Mouse (Mus musculus) erythroid progenitor cell, adult 5-6 weeks (primary cell): ENCODE data around the gene Fbxo41. TPM values are rescaled to one million over a fixed set of nuclear protein-coding genes. Genes with fewer than 3 reads are reported as not detected.

Source experiments
- ATAC-seq: replicated peaks from 2 replicates; pipeline ENCODE4 v1.8.0; 2016; ENCODE audit warnings: moderate number of reproducible peaks, mild to moderate bottlenecking, moderate TSS enrichment, inconsistent platforms; ENCODE audit not compliant: poor library complexity, low FRiP score, severe bottlenecking
- total RNA-seq, 2 experiments: library from RNA; stranded (forward) in 1 of 2; stranded (reverse) in 1 of 2; fragments of 150-400 nt in 1 of 2; fragments of 186-747, 209-891 nt in 1 of 2; gene quantifications; 2 replicates each; pipeline versions ENCODE4 v1.2.3 to v1.2.4; 2015 to 2017; ENCODE audit warnings: low replicate concordance in 2 of 2

Gene Fbxo41
- total RNA-seq, 2 experiments from 2014 or later: not detected

- no peak for ATAC-seq
Observed at GRCm38 (mm10) chr6:85498147-85498546, 4.6 kb downstream of the Fbxo41 start.

- no peak for ATAC-seq
Observed at GRCm38 (mm10) chr6:85496976-85497375, 5.8 kb downstream of the Fbxo41 start.

- no peak for ATAC-seq
Observed at GRCm38 (mm10) chr6:85491606-85492005, 11.2 kb downstream of the Fbxo41 start.

DNA sequence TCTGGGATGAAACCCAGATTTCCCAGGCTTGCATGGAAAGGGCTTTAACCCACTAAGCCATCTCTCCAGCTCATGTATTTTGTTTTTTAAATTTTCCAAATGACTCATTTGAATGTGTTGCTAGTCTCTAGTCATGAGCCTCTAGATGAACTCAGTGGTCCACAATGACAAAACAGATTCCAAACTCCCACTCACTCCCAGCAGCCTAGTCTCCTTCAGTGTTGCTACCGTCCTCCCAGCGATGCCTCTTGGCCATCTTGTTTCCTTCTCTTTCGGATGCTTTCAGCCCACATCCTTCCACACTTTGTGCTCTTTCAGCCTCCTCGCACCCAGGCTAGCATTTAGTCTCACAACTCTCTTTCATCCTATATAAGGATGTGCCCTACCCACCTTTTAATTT lies 12.5 kb downstream of the Fbxo41 start:
- no peak for ATAC-seq

DNA sequence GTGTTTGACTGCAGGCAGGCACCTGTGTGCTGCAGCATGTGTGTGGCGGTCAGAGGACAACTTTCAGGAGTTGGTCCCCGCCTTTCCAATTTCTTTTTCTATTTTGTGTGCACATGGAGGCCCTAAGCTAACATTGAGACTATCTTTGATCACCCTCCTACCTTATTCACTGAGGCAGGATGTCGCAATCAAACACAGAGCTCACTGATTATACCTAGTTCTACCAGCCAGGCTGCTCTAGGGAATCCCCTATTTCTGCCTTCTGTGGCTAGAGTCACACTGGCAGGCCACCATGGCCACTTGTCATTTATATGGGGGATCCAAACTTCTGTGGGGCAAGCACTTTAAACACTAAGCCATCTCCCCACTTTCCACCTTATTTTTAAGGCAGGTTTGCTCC lies 13.1 kb downstream of the Fbxo41 start:
- ATAC-seq: no peak

DNA sequence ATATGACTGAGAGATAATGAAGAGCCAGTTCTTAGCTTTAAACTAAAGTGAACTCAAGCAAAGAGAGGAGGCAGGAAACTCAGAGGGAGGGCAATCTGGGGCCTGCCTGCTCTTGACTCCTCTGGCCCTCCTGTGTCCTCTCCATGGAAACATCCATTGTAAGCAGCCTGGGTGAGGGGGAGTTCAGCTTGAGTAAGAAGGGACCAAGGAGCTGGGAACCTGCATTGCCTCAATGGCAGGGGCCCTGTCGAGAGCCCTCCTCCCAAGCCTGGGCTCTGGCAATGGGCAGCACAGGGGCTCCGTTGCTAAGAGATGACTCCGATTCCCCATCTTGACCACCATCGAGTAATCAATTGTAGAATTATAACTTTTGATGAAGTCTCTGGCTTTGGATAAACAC lies 14.3 kb downstream of the Fbxo41 start:
- ATAC-seq: no peak

DNA sequence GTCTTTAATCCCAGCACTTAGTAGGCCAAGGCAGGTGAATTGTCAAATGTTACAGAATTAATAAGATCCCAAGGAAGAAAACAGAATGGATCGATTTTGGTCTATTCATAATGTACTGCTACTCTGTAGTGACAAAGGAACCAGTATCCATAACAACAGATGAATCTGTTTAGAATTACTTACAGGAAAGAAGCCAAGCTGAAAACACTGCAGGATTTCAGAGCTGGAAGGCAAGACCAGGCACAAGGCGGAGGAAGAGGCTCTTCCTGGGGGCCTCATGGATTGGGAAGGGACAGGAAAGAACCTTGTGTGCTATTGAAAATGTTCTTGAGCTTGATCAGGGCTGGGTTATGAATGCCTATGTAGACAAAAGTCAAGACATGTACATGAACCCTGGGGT lies 17.1 kb downstream of the Fbxo41 start:
- no peak for ATAC-seq

- ATAC-seq: no peak
Observed at GRCm38 (mm10) chr6:85483843-85484721, 18.7 kb downstream of the Fbxo41 start.

DNA sequence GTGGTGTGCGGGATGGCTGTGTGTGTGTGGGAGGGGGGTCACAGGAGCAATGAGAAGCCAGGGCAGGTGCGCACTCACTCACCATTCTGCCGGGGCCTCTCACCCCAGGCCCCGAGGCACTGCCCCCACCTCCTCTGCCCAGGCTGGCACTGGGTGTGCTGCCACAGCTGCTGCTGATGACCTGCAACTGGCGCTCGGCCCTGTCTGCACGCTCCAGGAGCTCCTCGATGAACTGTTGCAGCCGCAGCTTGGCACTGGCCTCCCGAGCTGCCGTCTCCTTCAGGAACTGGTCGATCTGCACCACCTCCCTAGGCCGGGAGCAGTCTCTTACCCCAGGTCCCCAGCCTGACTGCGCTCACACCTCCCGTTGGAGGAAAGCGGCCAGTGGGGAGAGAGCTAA lies 22.1 kb downstream of the Fbxo41 start:
- ATAC-seq: no peak

DNA sequence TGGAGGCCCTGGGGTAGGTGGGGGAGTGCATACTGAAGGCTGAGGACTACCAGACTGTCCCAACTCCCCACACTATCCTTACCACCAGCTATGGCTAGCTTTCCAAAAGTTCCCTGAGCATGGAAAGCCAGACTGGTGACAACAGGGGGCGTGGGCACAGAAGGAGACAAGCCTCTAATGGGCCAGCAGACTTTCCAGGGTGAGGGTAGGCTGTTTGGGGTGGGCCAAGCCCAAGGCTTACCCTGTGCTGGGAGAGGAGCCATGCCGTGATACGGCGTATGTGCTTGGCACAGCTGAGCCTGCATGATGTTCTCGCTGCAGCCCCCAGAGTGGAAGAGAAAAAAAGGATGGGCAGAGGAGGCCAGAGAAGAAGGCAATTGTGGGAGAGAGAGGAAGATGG lies 22.8 kb downstream of the Fbxo41 start:
- ATAC-seq: no peak

GRCm38 (mm10) chr6:85478416-85478815 lies 24.4 kb downstream of the Fbxo41 start:
- ATAC-seq: no peak

GRCm38 (mm10) chr6:85477366-85477917 lies 25.4 kb downstream of the Fbxo41 start:
- no peak for ATAC-seq

DNA sequence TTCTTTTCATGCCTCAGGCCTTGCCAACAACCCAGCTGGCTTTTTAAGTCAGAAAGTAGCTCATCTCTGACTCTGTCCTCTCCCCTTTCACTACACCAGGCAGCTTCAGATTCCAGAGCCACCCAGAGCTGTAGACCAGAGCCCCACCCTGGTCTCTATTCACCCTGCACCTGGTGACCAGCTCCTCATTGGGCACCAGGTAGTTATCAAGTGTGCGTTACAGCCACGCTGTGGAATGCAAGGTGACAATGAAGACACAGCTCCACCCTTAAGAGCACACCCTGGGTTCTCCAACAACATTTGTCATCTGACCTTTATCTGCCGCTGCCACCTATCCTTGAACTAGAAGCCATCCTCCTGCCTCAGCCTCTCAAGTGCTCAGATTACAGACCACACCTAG lies 27.2 kb downstream of the Fbxo41 start:
- no peak for ATAC-seq

GRCm38 (mm10) chr6:85472542-85472941 lies 30.3 kb downstream of the Fbxo41 start:
- no peak for ATAC-seq

- ATAC-seq: no peak
Observed at GRCm38 (mm10) chr6:85471962-85472361, 30.8 kb downstream of the Fbxo41 start.

DNA sequence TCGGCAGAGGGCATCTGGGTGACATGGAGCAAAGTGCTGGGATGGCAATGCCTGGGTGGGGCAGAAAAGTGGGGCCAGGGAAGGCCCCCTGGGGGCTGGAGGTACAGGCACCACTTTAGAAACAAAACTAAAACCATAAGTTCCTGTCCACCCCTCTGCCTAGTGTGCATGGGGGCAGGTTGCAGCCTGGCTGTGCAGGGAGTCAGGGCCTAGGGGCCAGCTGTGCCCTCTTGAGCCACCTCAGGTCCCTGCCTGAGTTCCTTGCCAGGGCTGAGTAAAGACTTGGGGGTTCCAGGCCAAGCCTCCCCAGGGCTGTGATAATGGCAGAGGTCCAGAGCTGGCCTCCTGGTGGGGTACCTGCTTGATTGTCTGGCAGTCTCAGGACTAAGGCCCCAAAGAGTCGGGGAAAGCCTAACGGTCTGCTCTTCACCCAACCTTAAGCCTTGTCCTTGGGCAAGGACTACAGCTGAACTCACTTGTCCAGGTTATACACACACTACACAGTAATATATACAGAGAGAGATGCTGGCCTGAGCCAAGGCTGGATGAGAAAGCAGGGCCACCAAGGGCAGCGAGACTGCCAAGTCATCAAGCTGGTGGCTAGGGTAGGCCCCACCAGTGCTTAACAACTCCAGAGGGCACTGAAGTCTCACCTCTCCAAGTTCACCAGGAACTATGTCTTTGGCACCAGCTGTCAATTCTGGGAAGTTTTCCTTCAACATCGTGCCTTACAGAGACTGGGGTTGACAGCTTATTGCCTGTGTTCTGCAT lies 32.9 kb downstream of the Fbxo41 start:
- ATAC-seq: no peak

GRCm38 (mm10) chr6:85465381-85465780 lies 37.4 kb downstream of the Fbxo41 start:
- no peak for ATAC-seq

- no peak for ATAC-seq
Observed at GRCm38 (mm10) chr6:85459621-85460020, 43.2 kb downstream of the Fbxo41 start.

GRCm38 (mm10) chr6:85452816-85453215 lies 50.0 kb downstream of the Fbxo41 start:
- 0 out of 2 replicates have a peak, but pooled peaks have one; percentile 20 for ATAC-seq

DNA sequence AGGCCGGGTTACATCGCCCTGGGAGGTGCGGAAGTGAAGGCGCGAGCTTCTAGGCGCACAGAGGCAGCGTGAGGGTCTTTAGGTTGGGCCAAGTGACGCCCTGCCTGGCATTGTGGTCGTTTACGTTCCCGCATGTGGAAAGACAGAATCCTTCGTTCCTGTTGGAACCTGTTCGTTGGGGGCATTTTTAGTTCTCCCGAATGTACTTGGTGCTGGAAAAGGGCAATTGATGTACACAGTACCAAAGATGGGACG lies 50.5 kb downstream of the Fbxo41 start:
- no peak for ATAC-seq
